Mouse (Mus musculus) ES-Bruce4 (cell line): ENCODE results near the gene Asic2. TPM values are rescaled to one million over a fixed set of nuclear protein-coding genes. Genes with fewer than 3 reads are reported as not detected.
"Not testable (repeated sequence)": the region's sequence is repeated elsewhere in the genome, so short reads cannot be mapped to it uniquely, and the experiment has no call there.

ENCODE experiments used
- H3K27ac ChIP-seq: 2 replicates; pipeline ENCODE4 v1.5.1; 2012; ENCODE audit warnings: low read length, inconsistent platforms; ENCODE audit not compliant: insufficient read depth
- H3K27me3 ChIP-seq: 2 replicates; pipeline ENCODE4 v1.6.1; 2012; ENCODE audit warnings: mild to moderate bottlenecking, low read length, inconsistent platforms; ENCODE audit not compliant: control insufficient read depth, poor library complexity, insufficient read depth, severe bottlenecking
- H3K36me3 ChIP-seq: 2 replicates; pipeline ENCODE4 v1.6.1; 2012; ENCODE audit warnings: inconsistent platforms, mild to moderate bottlenecking, low read length, moderate library complexity; ENCODE audit not compliant: control insufficient read depth, poor library complexity, insufficient read depth, severe bottlenecking
- H3K4me1 ChIP-seq: one replicate; pipeline ENCODE4 v1.8.1; 2011; ENCODE audit warnings: low read length; ENCODE audit not compliant: control insufficient read depth, insufficient read depth
- H3K4me3 ChIP-seq: 2 replicates; pipeline ENCODE4 v1.5.1; 2011; ENCODE audit warnings: low read depth, mild to moderate bottlenecking, low read length
- H3K9ac ChIP-seq: 2 replicates; pipeline ENCODE4 v1.6.1; 2012; ENCODE audit warnings: low read depth, mild to moderate bottlenecking, inconsistent platforms; ENCODE audit not compliant: poor library complexity, severe bottlenecking
- H3K9me3 ChIP-seq: replicated peaks from 2 replicates; pipeline ENCODE4 v1.6.1; 2012; ENCODE audit warnings: mild to moderate bottlenecking, low read length, inconsistent platforms; ENCODE audit not compliant: control insufficient read depth, poor library complexity, insufficient read depth, severe bottlenecking
- CTCF ChIP-seq: IDR thresholded peaks from one replicate; pipeline ENCODE4 v1.8.1; 2011; ENCODE audit warnings: low read depth, low read length
- EP300 ChIP-seq: IDR thresholded peaks from 2 replicates; pipeline ENCODE4 v1.6.1; 2011; ENCODE audit warnings: low read depth, low read length; ENCODE audit not compliant: insufficient read depth
- POLR2A ChIP-seq: IDR thresholded peaks from one replicate; pipeline ENCODE4 v1.8.1; 2011; ENCODE audit warnings: low read length; ENCODE audit not compliant: insufficient read depth
- polyA plus RNA-seq: library from polyadenylated mRNA; stranded (reverse); fragments of >200 nt; gene quantifications from 2 replicates; pipeline ENCODE4 v1.2.4, GENCODE M21; 2011; ENCODE audit warnings: low read depth; ENCODE audit not compliant: missing spikeins, insufficient read depth, insufficient read length

The Asic2 gene
- polyA plus RNA-seq, 1 experiment, result not detected

GRCm38 (mm10) chr11:81362461-81362860 is 605.8 kb downstream of the Asic2 start:
- Histone ChIP-seq H3K9me3 (peaks cover 5% of the 10 kb centered on the region), H3K27me3 (no peaks in the 10 kb centered on the region; the same call in 1 of the 2 replicates), H3K4me3 (no peak overlapping the region), H3K27ac (no peak overlapping the region), H3K4me1 (peaks cover 2% of the 10 kb centered on the region), H3K9ac (no peak overlapping the region), H3K36me3 (no peaks in the 10 kb centered on the region)
- no peak for TF ChIP-seq POLR2A
- no peak for TF ChIP-seq EP300
- no peak for TF ChIP-seq CTCF

GRCm38 (mm10) chr11:81361040-81361439 is 607.2 kb downstream of the Asic2 start:
- peaks cover 5% of the 10 kb centered on the region for H3K9me3 ChIP-seq
- no peaks in the 10 kb centered on the region for H3K36me3 ChIP-seq
- H3K9ac ChIP-seq, result no peak overlapping the region
- H3K27me3 ChIP-seq, result no peaks in the 10 kb centered on the region; the same call in 1 of the 2 replicates
- H3K27ac ChIP-seq, result no peak overlapping the region
- H3K4me3 ChIP-seq, result no peak overlapping the region
- peaks cover 2% of the 10 kb centered on the region for H3K4me1 ChIP-seq
- TF ChIP-seq CTCF, result no peak
- TF ChIP-seq POLR2A, result no peak
- no peak for TF ChIP-seq EP300

GRCm38 (mm10) chr11:81350498-81350897 is 617.8 kb downstream of the Asic2 start:
- not testable (repeated sequence) for H3K27ac ChIP-seq, H3K9me3 ChIP-seq

GRCm38 (mm10) chr11:81331977-81332376 is 636.3 kb downstream of the Asic2 start:
- Histone ChIP-seq H3K9me3 (no peaks in the 10 kb centered on the region), H3K36me3 (no peaks in the 10 kb centered on the region), H3K4me3 (no peak overlapping the region), H3K4me1 (peaks cover 2% of the 10 kb centered on the region), H3K9ac (no peak overlapping the region), H3K27ac (no peak overlapping the region), H3K27me3 (0 out of 2 replicates have a peak, but pooled peaks cover 1% of the 10 kb centered on the region)
- TF ChIP-seq EP300 (no peak), CTCF (peak; percentile 55), POLR2A (no peak)

More at GRCm38 (mm10) chr11:81350498-81350897, 617.8 kb downstream of the Asic2 start:
- not testable (repeated sequence) for H3K4me3 ChIP-seq, H3K36me3 ChIP-seq, H3K4me1 ChIP-seq, H3K9ac ChIP-seq, H3K27me3 ChIP-seq

- TF ChIP-seq EP300, result peak; percentile 37; the same call in 1 of the 2 replicates
- no peak for TF ChIP-seq CTCF
- Histone ChIP-seq H3K27ac (no peak overlapping the region), H3K4me3 (no peak overlapping the region), H3K27me3 (0 out of 2 replicates have a peak, but pooled peaks cover 1% of the 10 kb centered on the region), H3K9ac (no peak overlapping the region), H3K4me1 (peaks cover 2% of the 10 kb centered on the region), H3K36me3 (no peaks in the 10 kb centered on the region), H3K9me3 (no peaks in the 10 kb centered on the region)
Measured at GRCm38 (mm10) chr11:81330982-81331381, 637.3 kb downstream of the Asic2 start.

- H3K27ac ChIP-seq, result no peak overlapping the region
- H3K9ac ChIP-seq, result no peak overlapping the region
- no peaks in the 10 kb centered on the region for H3K36me3 ChIP-seq
- no peaks in the 10 kb centered on the region for H3K9me3 ChIP-seq
- peaks cover 2% of the 10 kb centered on the region for H3K4me1 ChIP-seq
- TF ChIP-seq POLR2A, result no peak
- no peak for TF ChIP-seq EP300
- TF ChIP-seq CTCF, result no peak
- no peak overlapping the region for H3K4me3 ChIP-seq
- 0 out of 2 replicates have a peak, but pooled peaks cover 1% of the 10 kb centered on the region for H3K27me3 ChIP-seq
Measured at GRCm38 (mm10) chr11:81328088-81328487, 640.2 kb downstream of the Asic2 start.

GRCm38 (mm10) chr11:81323146-81323545 is 645.1 kb downstream of the Asic2 start:
- Histone ChIP-seq H3K27me3 (peaks cover 1% of the 10 kb centered on the region; the same call in 1 of the 2 replicates), H3K4me1 (no peaks in the 10 kb centered on the region), H3K4me3 (no peak overlapping the region), H3K27ac (no peak overlapping the region), H3K36me3 (no peaks in the 10 kb centered on the region), H3K9ac (no peak overlapping the region), H3K9me3 (peaks cover 4% of the 10 kb centered on the region; the same call in 1 of the 2 replicates)
- TF ChIP-seq EP300 (no peak), POLR2A (no peak), CTCF (no peak)
